In the genomic region with DNA sequence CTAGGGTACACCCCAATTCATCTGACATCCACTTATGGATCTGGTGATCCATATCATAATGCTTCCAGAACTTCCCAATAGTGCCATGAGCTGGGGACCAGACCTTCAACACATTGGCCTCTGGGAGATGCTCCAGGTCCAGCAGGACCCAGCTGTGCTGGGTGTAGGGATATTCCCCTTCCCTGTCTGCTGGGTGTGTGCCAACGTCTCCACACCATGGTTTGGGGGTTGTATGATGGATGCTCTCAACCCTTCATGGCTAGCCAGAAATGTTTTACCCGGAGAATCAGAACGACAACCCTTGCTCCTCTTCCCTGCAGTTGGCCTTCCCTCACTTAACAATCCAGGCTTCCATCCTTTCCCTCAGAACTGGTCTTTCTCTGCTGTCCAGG, we compare ENCODE assay signal across 11 mouse cellular contexts. TPM values are rescaled to one million over a fixed set of nuclear protein-coding genes. Genes with fewer than 3 reads are reported as not detected.
A peak's percentile ranks its signal among the peaks of the same experiment; 100 is the strongest.
DNase-seq lines count a peak whose midpoint lies in the region; ATAC-seq and TF ChIP-seq lines count a peak whose summit lies in the region.
"Had no signal": no experiment of that assay in that cellular context is flagged by ENCODE, and none has a peak within 500 bp of the region (broad histone marks: within the 10 kb centered on the region; RNA-seq: fewer than 3 reads in every experiment).

No protein-coding gene starts in this region.

- no peak overlapping the region for H3K9ac ChIP-seq in heart, embryonic 12.5 days
- no peak overlapping the region for H3K9ac ChIP-seq in intestine, embryonic 15.5 days
- no peak overlapping the region for H3K9ac ChIP-seq in stomach, embryonic 15.5 days
- H3K9ac ChIP-seq in midbrain, embryonic 13.5 days (replicated peaks) = no peak overlapping the region
- H3K9ac ChIP-seq: forebrain, embryonic 12.5 days; limb, embryonic 13.5 days had no signal

- peaks cover 12% of the 10 kb centered on the region for H3K4me1 ChIP-seq in heart, embryonic 12.5 days (replicated peaks)
- H3K4me1 ChIP-seq in lung, adult 2 months (ENCODE audit: control insufficient read depth, insufficient read depth, low read length) = peaks cover 11% of the 10 kb centered on the region
- 0 out of 2 replicates have a peak, but pooled peaks cover 20% of the 10 kb centered on the region for H3K4me1 ChIP-seq in intestine, embryonic 15.5 days (replicated peaks)
- H3K4me1 ChIP-seq in stomach, embryonic 15.5 days = peaks cover 7% of the 10 kb centered on the region; the same call in 1 of the 2 replicates
- no peaks in the 10 kb centered on the region for H3K4me1 ChIP-seq in midbrain, embryonic 13.5 days (replicated peaks)
- H3K4me1 ChIP-seq: forebrain, embryonic 12.5 days had no signal

- TF ChIP-seq POLR2A in lung, adult 2 months (IDR thresholded peaks at IDR 0.05; ENCODE audit: borderline replicate concordance, extremely low read depth, low read depth, low read length) = no peak

- intact Hi-C loops in heart, postnatal 10 days (cut with DNase I) = loop anchor here (5.0 kb wide), 1 partner anchor 65 kb away; the partner anchor contains the start of gene Jdp2

- H3K4me3 ChIP-seq in heart, embryonic 12.5 days = no peak overlapping the region
- no peak overlapping the region for H3K4me3 ChIP-seq in lung, adult 2 months (replicated peaks; ENCODE audit: extremely low read depth, low read depth, low read length)
- H3K4me3 ChIP-seq in intestine, embryonic 15.5 days (replicated peaks) = no peak overlapping the region
- no peak overlapping the region for H3K4me3 ChIP-seq in stomach, embryonic 15.5 days (replicated peaks)
- H3K4me3 ChIP-seq in midbrain, embryonic 13.5 days (replicated peaks) = no peak overlapping the region
- H3K4me3 ChIP-seq: forebrain, embryonic 12.5 days; layer of hippocampus, adult 2 months; limb, embryonic 13.5 days had no signal

- no peak overlapping the region for H3K4me2 ChIP-seq in heart, embryonic 12.5 days
- no peak overlapping the region for H3K4me2 ChIP-seq in intestine, embryonic 15.5 days (replicated peaks)
- no peak overlapping the region for H3K4me2 ChIP-seq in stomach, embryonic 15.5 days
- no peak overlapping the region for H3K4me2 ChIP-seq in midbrain, embryonic 13.5 days (replicated peaks)
- H3K4me2 ChIP-seq: forebrain, embryonic 12.5 days; limb, embryonic 13.5 days had no signal

- no peak overlapping the region for H3K27ac ChIP-seq in heart, embryonic 12.5 days (ENCODE audit: poor library complexity, severe bottlenecking)
- peak overlapping the region; percentile 58 for H3K27ac ChIP-seq in intestine, embryonic 15.5 days
- H3K27ac ChIP-seq in stomach, embryonic 15.5 days = peak overlapping the region; percentile 77
- no peak overlapping the region for H3K27ac ChIP-seq in midbrain, embryonic 13.5 days
- H3K27ac ChIP-seq: forebrain, embryonic 12.5 days; layer of hippocampus, adult 2 months; limb, embryonic 13.5 days had no signal

- no peak for TF ChIP-seq CTCF in lung, adult 2 months (IDR thresholded peaks at IDR 0.05; ENCODE audit: insufficient read depth, low read length)

- no peaks in the 10 kb centered on the region for H3K27me3 ChIP-seq in heart, embryonic 12.5 days (replicated peaks)
- no peaks in the 10 kb centered on the region for H3K27me3 ChIP-seq in intestine, embryonic 15.5 days (replicated peaks)
- no peaks in the 10 kb centered on the region for H3K27me3 ChIP-seq in stomach, embryonic 15.5 days (replicated peaks)
- H3K27me3 ChIP-seq in midbrain, embryonic 13.5 days = no peaks in the 10 kb centered on the region
- H3K27me3 ChIP-seq: forebrain, embryonic 12.5 days; limb, embryonic 13.5 days had no signal

- ATAC-seq in heart, embryonic 12.5 days (ENCODE audit: insufficient number of reproducible peaks, low FRiP score) = no peak
- peak; percentile 31; the same call in 1 of the 2 replicates for ATAC-seq in intestine, embryonic 15.5 days
- ATAC-seq in stomach, embryonic 15.5 days (ENCODE audit: insufficient read depth, low FRiP score, low read depth) = no peak; the same call in 1 of the 2 replicates
- no peak for ATAC-seq in midbrain, embryonic 13.5 days

- WGBS in heart, embryonic 12.5 days = 76% methylated on average over 3 of the region's 3 CpGs
- 54% methylated on average over 3 of the region's 3 CpGs for WGBS in lung, adult 2 months
- WGBS in intestine, embryonic 15.5 days = 65% methylated on average over 3 of the region's 3 CpGs
- 45% methylated on average over 3 of the region's 3 CpGs for WGBS in stomach, embryonic 15.5 days
- 83% methylated on average over 3 of the region's 3 CpGs for WGBS in midbrain, embryonic 13.5 days

- H3K9me3 ChIP-seq in heart, embryonic 12.5 days (replicated peaks) = no peaks in the 10 kb centered on the region
- H3K9me3 ChIP-seq in intestine, embryonic 15.5 days = no peaks in the 10 kb centered on the region
- no peaks in the 10 kb centered on the region for H3K9me3 ChIP-seq in stomach, embryonic 15.5 days
- no peaks in the 10 kb centered on the region for H3K9me3 ChIP-seq in midbrain, embryonic 13.5 days
- H3K9me3 ChIP-seq: forebrain, embryonic 12.5 days; limb, embryonic 13.5 days had no signal

- no peaks in the 10 kb centered on the region for H3K36me3 ChIP-seq in heart, embryonic 12.5 days
- no peaks in the 10 kb centered on the region for H3K36me3 ChIP-seq in intestine, embryonic 15.5 days
- H3K36me3 ChIP-seq in stomach, embryonic 15.5 days = no peaks in the 10 kb centered on the region
- no peaks in the 10 kb centered on the region for H3K36me3 ChIP-seq in midbrain, embryonic 13.5 days
- H3K36me3 ChIP-seq: forebrain, embryonic 12.5 days; limb, embryonic 13.5 days had no signal

- DNase-seq in heart, postnatal 10 days = peak; percentile 57 to 64
- peak; percentile 27 for DNase-seq in lung, adult 2 months
- no peak for DNase-seq in lung, postnatal 36 days
- DNase-seq: retina, postnatal 1 day had no signal

RNA-seq across cellular contexts. Expression of gene Fos, which starts 58.5 kb away (rescaled TPM):
- 1 to 10 TPM; 1.8 to 3.3 TPM for total RNA-seq in heart, postnatal 10 days (2021)
- polyA plus RNA-seq in heart, embryonic 12.5 days (2016; fragmentation: Nextera tagmentation; extraction: Ambion mirVana) = 5.9 and 8.1 TPM in 2 replicates
- polyA plus RNA-seq in lung, adult 2 months (2012; rRNA removed) = 37.8 and 55.0 TPM in 2 replicates
- 4.9 and 5.3 TPM in 2 replicates for polyA plus RNA-seq in intestine, embryonic 15.5 days (2015; fragmentation: Nextera tagmentation; extraction: Ambion mirVana)
- polyA plus RNA-seq in stomach, embryonic 15.5 days (2015; fragmentation: Nextera tagmentation; extraction: Ambion mirVana) = 10.5 and 16.4 TPM in 2 replicates
- 0.82 and 0.90 TPM in 2 replicates for polyA plus RNA-seq in midbrain, embryonic 13.5 days (2015; fragmentation: Nextera tagmentation; extraction: Ambion mirVana)

Comparison
In these comparisons a context has a peak if more than half of its experiments do, and no peak if none do; other contexts are left out.
1. H3K27ac ChIP-seq: peak in intestine, embryonic 15.5 days (single experiment) and stomach, embryonic 15.5 days (single experiment); none in heart, embryonic 12.5 days (single experiment) and midbrain, embryonic 13.5 days (single experiment).